Comparison of ENCODE assay signal across 7 mouse cellular contexts in genomic region chr1:36579974-36580383, GRCm38 (mm10). TPM values are rescaled to one million over a fixed set of nuclear protein-coding genes. Genes with fewer than 3 reads are reported as not detected.
DNase-seq lines count a peak whose midpoint lies in the region; ATAC-seq and TF ChIP-seq lines count a peak whose summit lies in the region.

No protein-coding gene starts in this region.

- H3K4me2 ChIP-seq in lung, embryonic 15.5 days = peak overlapping the region; percentile 43
- peak overlapping the region; percentile 48 for H3K4me2 ChIP-seq in forebrain, embryonic 12.5 days
- H3K4me2 ChIP-seq in limb, embryonic 14.5 days (replicated peaks; ENCODE audit: low read depth, low read length, severe bottlenecking) = peak overlapping the region; percentile 41

- H3K36me3 ChIP-seq in lung, embryonic 15.5 days = no peaks in the 10 kb centered on the region
- H3K36me3 ChIP-seq in forebrain, embryonic 12.5 days (replicated peaks) = no peaks in the 10 kb centered on the region
- H3K36me3 ChIP-seq in limb, embryonic 14.5 days (ENCODE audit: control insufficient read depth, insufficient read depth, low read length) = no peaks in the 10 kb centered on the region
- H3K36me3 ChIP-seq in thymus, adult 2 months (ENCODE audit: control insufficient read depth, insufficient read depth, low read length) = no peaks in the 10 kb centered on the region

- H3K9me3 ChIP-seq in lung, embryonic 15.5 days = no peaks in the 10 kb centered on the region
- no peaks in the 10 kb centered on the region for H3K9me3 ChIP-seq in forebrain, embryonic 12.5 days
- no peaks in the 10 kb centered on the region for H3K9me3 ChIP-seq in limb, embryonic 14.5 days (ENCODE audit: control insufficient read depth, low read length)

- peak overlapping the region; percentile 92 for H3K27ac ChIP-seq in lung, embryonic 15.5 days
- H3K27ac ChIP-seq in forebrain, embryonic 12.5 days = peak overlapping the region; percentile 81
- H3K27ac ChIP-seq in limb, embryonic 14.5 days (replicated peaks; ENCODE audit: low read depth, low read length) = peak overlapping the region; percentile 82
- no peak overlapping the region for H3K27ac ChIP-seq in thymus, adult 2 months (ENCODE audit: control insufficient read depth, insufficient read depth, low read length)

- no peak for DNase-seq in lung, adult 2 months
- no peak for DNase-seq in limb, embryonic 14.5 days (ENCODE audit: low spot score)
- DNase-seq in thymus, adult 2 months = peak; percentile 74
- no peak for DNase-seq in adrenal gland, adult 8-10 months

- H3K4me3 ChIP-seq in lung, embryonic 15.5 days = peak overlapping the region; percentile 5; the same call in 1 of the 2 replicates
- no peak overlapping the region for H3K4me3 ChIP-seq in lung, adult 2 months (replicated peaks; ENCODE audit: extremely low read depth, low read depth, low read length)
- no peak overlapping the region for H3K4me3 ChIP-seq in forebrain, embryonic 12.5 days (replicated peaks)
- peak overlapping the region; percentile 18; the same call in 1 of the 2 replicates for H3K4me3 ChIP-seq in limb, embryonic 14.5 days (replicated peaks; ENCODE audit: low read length)
- no peak overlapping the region for H3K4me3 ChIP-seq in thymus, adult 2 months (ENCODE audit: control insufficient read depth, insufficient read depth, low read length)

- 24% methylated on average over 6 of the region's 6 CpGs for WGBS in lung, embryonic 15.5 days
- 48% methylated on average over 6 of the region's 6 CpGs for WGBS in lung, adult 2 months
- 8% methylated on average over 6 of the region's 6 CpGs for WGBS in forebrain, embryonic 12.5 days
- 25% methylated on average over 6 of the region's 6 CpGs for WGBS in limb, embryonic 14.5 days
- WGBS in thymus, adult 2 months = 26% methylated on average over 6 of the region's 6 CpGs

- 0 out of 2 replicates have a peak overlapping the region, but pooled peaks have one; percentile 36 for H3K9ac ChIP-seq in lung, embryonic 15.5 days
- peak overlapping the region; percentile 40; the same call in 1 of the 2 replicates for H3K9ac ChIP-seq in forebrain, embryonic 12.5 days
- peak overlapping the region; percentile 41; the same call in 1 of the 2 replicates for H3K9ac ChIP-seq in limb, embryonic 14.5 days (ENCODE audit: low read depth, low read length, severe bottlenecking)

- peaks cover 44% of the 10 kb centered on the region for H3K4me1 ChIP-seq in lung, embryonic 15.5 days
- peaks cover 7% of the 10 kb centered on the region for H3K4me1 ChIP-seq in lung, adult 2 months (ENCODE audit: control insufficient read depth, insufficient read depth, low read length)
- H3K4me1 ChIP-seq in forebrain, embryonic 12.5 days = peaks cover 35% of the 10 kb centered on the region
- H3K4me1 ChIP-seq in limb, embryonic 14.5 days (ENCODE audit: control insufficient read depth, insufficient read depth, low read length) = peaks cover 27% of the 10 kb centered on the region
- peaks cover 17% of the 10 kb centered on the region for H3K4me1 ChIP-seq in thymus, adult 2 months (replicated peaks; ENCODE audit: control insufficient read depth, insufficient read depth, low read length)

- no peaks in the 10 kb centered on the region for H3K27me3 ChIP-seq in lung, embryonic 15.5 days
- H3K27me3 ChIP-seq in forebrain, embryonic 12.5 days = peaks cover 73% of the 10 kb centered on the region
- H3K27me3 ChIP-seq in limb, embryonic 14.5 days (ENCODE audit: control insufficient read depth, insufficient read depth, low read length) = no peaks in the 10 kb centered on the region
- no peaks in the 10 kb centered on the region for H3K27me3 ChIP-seq in thymus, adult 2 months (ENCODE audit: control insufficient read depth, insufficient read depth, low read length)

- no peak for TF ChIP-seq CTCF in lung, adult 2 months (IDR thresholded peaks at IDR 0.05; ENCODE audit: insufficient read depth, low read length)
- TF ChIP-seq CTCF in thymus, adult 2 months (IDR thresholded peaks at IDR 0.05; ENCODE audit: borderline replicate concordance, control insufficient read depth, extremely low read depth, insufficient read depth, low read length, poor library complexity) = no peak

- no peak for TF ChIP-seq POLR2A in lung, adult 2 months (IDR thresholded peaks at IDR 0.05; ENCODE audit: borderline replicate concordance, extremely low read depth, low read depth, low read length)
- TF ChIP-seq POLR2A in limb, embryonic 14.5 days (IDR thresholded peaks at IDR 0.05; ENCODE audit: borderline replicate concordance, extremely low read depth, insufficient read depth, insufficient read length) = no peak
- TF ChIP-seq POLR2A in thymus, adult 2 months (IDR thresholded peaks at IDR 0.05; ENCODE audit: control insufficient read depth, extremely low read depth, insufficient read depth, low read length, poor library complexity) = no peak

- ATAC-seq in lung, embryonic 15.5 days (ENCODE audit: borderline replicate concordance, extremely low read depth, low FRiP score, low TSS enrichment) = peak; percentile 54
- ATAC-seq in forebrain, embryonic 12.5 days (ENCODE audit: low FRiP score) = peak; percentile 44
- peak; percentile 60 for ATAC-seq in limb, embryonic 14.5 days (ENCODE audit: low FRiP score, low read depth)
- no peak for ATAC-seq in activated CD4-positive, CD25-positive, alpha-beta regulatory T cell, adult 4 months

RNA-seq across cellular contexts. Expression of gene Sema4c, which starts 21.8 kb away (rescaled TPM):
- 19.3 and 19.9 TPM in 2 replicates for polyA plus RNA-seq in lung, embryonic 15.5 days (2015; fragmentation: Nextera tagmentation; extraction: Ambion mirVana)
- polyA plus RNA-seq in lung, adult 2 months (2012; rRNA removed) = 23.0 and 23.7 TPM in 2 replicates
- polyA plus RNA-seq in forebrain, embryonic 12.5 days (2016; fragmentation: Nextera tagmentation; extraction: Ambion mirVana) = 29.8 and 31.7 TPM in 2 replicates
- 45.9 and 48.5 TPM in 2 replicates for polyA plus RNA-seq in limb, embryonic 14.5 days (2012; rRNA removed)
- polyA plus RNA-seq in limb, embryonic 14.5 days (2014; fragmentation: Nextera tagmentation; extraction: Ambion mirVana) = 2.0 and 4.0 TPM in 2 replicates
- polyA plus RNA-seq in thymus, adult 2 months (2012; rRNA removed) = 15.5 and 16.8 TPM in 2 replicates
- polyA plus RNA-seq in activated CD4-positive, CD25-positive, alpha-beta regulatory T cell, adult 4 months (2017; shearing (Covaris generic)) = under 1 TPM in 1 of 2 experiments, not detected in 1; 0.13 TPM
- 10 to 100 TPM; 16.6 to 28.0 (median 23.4) TPM for total RNA-seq in adrenal gland, adult 8-10 months (2022)

RNA-seq across cellular contexts. Expression of gene Ankrd39, which starts 32.7 kb away (rescaled TPM):
- 20.3 and 26.0 TPM in 2 replicates for polyA plus RNA-seq in lung, embryonic 15.5 days (2015; fragmentation: Nextera tagmentation; extraction: Ambion mirVana)
- polyA plus RNA-seq in lung, adult 2 months (2012; rRNA removed) = 22.1 and 22.8 TPM in 2 replicates
- polyA plus RNA-seq in forebrain, embryonic 12.5 days (2016; fragmentation: Nextera tagmentation; extraction: Ambion mirVana) = 16.7 and 17.9 TPM in 2 replicates
- polyA plus RNA-seq in limb, embryonic 14.5 days (2012; rRNA removed) = 22.4 and 26.2 TPM in 2 replicates
- polyA plus RNA-seq in limb, embryonic 14.5 days (2014; fragmentation: Nextera tagmentation; extraction: Ambion mirVana) = 22.5 and 22.9 TPM in 2 replicates
- 48.4 and 51.8 TPM in 2 replicates for polyA plus RNA-seq in thymus, adult 2 months (2012; rRNA removed)
- polyA plus RNA-seq in activated CD4-positive, CD25-positive, alpha-beta regulatory T cell, adult 4 months (2017; shearing (Covaris generic)) = 10 to 100 TPM; 21.5 to 21.6 TPM
- total RNA-seq in adrenal gland, adult 8-10 months (2022) = 10 to 100 TPM; 15.4 to 26.8 (median 18.7) TPM

RNA-seq across cellular contexts. Expression of gene Gm42417, which starts 40.8 kb away (rescaled TPM):
- 0.25 TPM in 1 of 2 replicates, not detected in the other for polyA plus RNA-seq in lung, embryonic 15.5 days (2015; fragmentation: Nextera tagmentation; extraction: Ambion mirVana)
- polyA plus RNA-seq in lung, adult 2 months (2012; rRNA removed) = not detected in 2 replicates
- 0.50 TPM in 1 of 2 replicates, not detected in the other for polyA plus RNA-seq in forebrain, embryonic 12.5 days (2016; fragmentation: Nextera tagmentation; extraction: Ambion mirVana)
- 0.47 TPM in 1 of 2 replicates, not detected in the other for polyA plus RNA-seq in limb, embryonic 14.5 days (2012; rRNA removed)
- polyA plus RNA-seq in limb, embryonic 14.5 days (2014; fragmentation: Nextera tagmentation; extraction: Ambion mirVana) = not detected in 2 replicates
- polyA plus RNA-seq in thymus, adult 2 months (2012; rRNA removed) = not detected in 2 replicates
- under 1 TPM in 1 of 2 experiments, not detected in 1; 0.73 TPM for polyA plus RNA-seq in activated CD4-positive, CD25-positive, alpha-beta regulatory T cell, adult 4 months (2017; shearing (Covaris generic))
- total RNA-seq in adrenal gland, adult 8-10 months (2022) = not detected

RNA-seq across cellular contexts. Expression of gene Ankrd23, which starts 43.3 kb away (rescaled TPM):
- polyA plus RNA-seq in lung, embryonic 15.5 days (2015; fragmentation: Nextera tagmentation; extraction: Ambion mirVana) = 12.4 and 15.9 TPM in 2 replicates
- 13.7 and 36.2 TPM in 2 replicates for polyA plus RNA-seq in lung, adult 2 months (2012; rRNA removed)
- polyA plus RNA-seq in forebrain, embryonic 12.5 days (2016; fragmentation: Nextera tagmentation; extraction: Ambion mirVana) = 14.8 and 15.0 TPM in 2 replicates
- polyA plus RNA-seq in limb, embryonic 14.5 days (2012; rRNA removed) = 27.4 and 32.8 TPM in 2 replicates
- 9.9 and 11.6 TPM in 2 replicates for polyA plus RNA-seq in limb, embryonic 14.5 days (2014; fragmentation: Nextera tagmentation; extraction: Ambion mirVana)
- polyA plus RNA-seq in thymus, adult 2 months (2012; rRNA removed) = 40.4 and 56.2 TPM in 2 replicates
- polyA plus RNA-seq in activated CD4-positive, CD25-positive, alpha-beta regulatory T cell, adult 4 months (2017; shearing (Covaris generic)) = 10 to 100 TPM; 28.7 to 52.4 TPM
- total RNA-seq in adrenal gland, adult 8-10 months (2022) = 10 to 100 TPM in 2 of 4 experiments, 1 to 10 TPM in 2; 6.8 to 18.1 (median 11.3) TPM

Comparison
In these comparisons a context has a peak if more than half of its experiments do, and no peak if none do; other contexts are left out.
1. H3K4me3 ChIP-seq: peak in lung, embryonic 15.5 days (single experiment) and limb, embryonic 14.5 days (single experiment); none in lung, adult 2 months (single experiment), forebrain, embryonic 12.5 days (single experiment) and thymus, adult 2 months (single experiment).
2. Peak in every context shown above with its lines, with median percentiles within 50 percentile points of each other: H3K4me2 ChIP-seq and H3K9ac ChIP-seq.